Mouse (Mus musculus) G1E (cell line): ENCODE results near the gene Gng3.
"Not testable (repeated sequence)": the region's sequence is repeated elsewhere in the genome, so short reads cannot be mapped to it uniquely, and the experiment has no call there.

Experiments used
- CTCF ChIP-seq: IDR thresholded peaks from 2 replicates; pipeline ENCODE4 v1.5.1; 2012; ENCODE audit warnings: low read depth, low read length, inconsistent platforms, mixed read lengths
- GATA1 ChIP-seq: IDR thresholded peaks from 2 replicates; pipeline ENCODE4 v1.6.1; 2012; ENCODE audit warnings: borderline replicate concordance, low read length, inconsistent platforms, mixed read lengths
- POLR2AphosphoS5 ChIP-seq: IDR thresholded peaks from 2 replicates; pipeline ENCODE4 v1.6.1; 2012; ENCODE audit warnings: low read depth, low read length, inconsistent platforms; ENCODE audit not compliant: insufficient replicate concordance
- TAL1 ChIP-seq: conservative IDR thresholded peaks from 2 replicates; pipeline ENCODE4 v1.6.1; 2012; ENCODE audit warnings: low read depth, low read length, inconsistent platforms, mixed read lengths

DNA sequence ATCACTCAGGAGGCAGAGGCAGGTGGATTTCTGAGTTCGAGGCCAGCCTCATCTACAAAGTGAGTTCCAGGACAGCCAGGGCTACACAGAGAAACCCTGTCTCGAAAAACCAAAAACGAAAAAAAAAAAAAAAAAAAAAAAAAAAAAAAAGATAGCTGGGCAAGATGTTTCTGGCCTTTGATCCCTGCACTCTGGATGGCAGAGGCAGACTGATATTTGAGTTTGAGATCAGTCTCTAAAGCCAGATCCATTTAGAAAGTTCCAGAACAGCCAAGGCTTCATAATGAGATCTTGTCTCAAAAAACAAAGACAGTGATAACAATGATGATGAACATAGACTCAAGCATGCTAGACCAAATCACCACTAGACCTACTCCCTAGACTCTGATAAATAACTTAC is 31.4 kb upstream of the Gng3 start:
- not testable (repeated sequence) for TF ChIP-seq CTCF, POLR2AphosphoS5, GATA1, TAL1
